Mouse (Mus musculus): ENCODE measurements at regions not wholly inside any gene's neighbourhood (a gene's known extent, or its start where the extent isn't known, plus 50 kb on each side); places are given as distances from the start of the nearest gene placed in this dataset.

GRCm38 (mm10) chr1:12367872-12368271, 954.0 kb downstream of the A830018L16Rik start:
- TF ChIP-seq MYC (IDR thresholded peaks at IDR 0.05; ENCODE audit: low read depth, low read length) (no peak), MAZ (IDR thresholded peaks at IDR 0.05; ENCODE audit: low read depth, low read length) (no peak), BHLHE40 (IDR thresholded peaks at IDR 0.05; ENCODE audit: low read depth, low read length) (no peak), CTCF (conservative IDR thresholded peaks at IDR 0.05 in 1 of 2, IDR thresholded peaks at IDR 0.05 in 1 of 2; ENCODE audit: low read depth in 2 of 2, low read length in 2 of 2) (no peak), MXI1 (IDR thresholded peaks at IDR 0.05; ENCODE audit: low read depth, low read length) (no peak), ZMIZ1 (IDR thresholded peaks at IDR 0.05; ENCODE audit: low read depth, low read length) (no peak), POLR2A (IDR thresholded peaks at IDR 0.05; ENCODE audit: low read depth, low read length) (no peak), TBP (conservative IDR thresholded peaks at IDR 0.05; ENCODE audit: low read depth, low read length) (no peak), HCFC1 (IDR thresholded peaks at IDR 0.05; ENCODE audit: low read depth, low read length) (no peak), ETS1 (conservative IDR thresholded peaks at IDR 0.05; ENCODE audit: low read depth, low read length) (no peak), SIN3A (IDR thresholded peaks at IDR 0.05; ENCODE audit: low read length) (no peak)
